Mouse (Mus musculus): ENCODE measurements around the gene Polr1c. TPM values are rescaled to one million over a fixed set of nuclear protein-coding genes. Genes with fewer than 3 reads are reported as not detected.
A peak's percentile ranks its signal among the peaks of the same experiment; 100 is the strongest.

Gene Polr1c
- polyA plus RNA-seq, 1 experiment from 2014 or later, result 90.4 TPM

DNA sequence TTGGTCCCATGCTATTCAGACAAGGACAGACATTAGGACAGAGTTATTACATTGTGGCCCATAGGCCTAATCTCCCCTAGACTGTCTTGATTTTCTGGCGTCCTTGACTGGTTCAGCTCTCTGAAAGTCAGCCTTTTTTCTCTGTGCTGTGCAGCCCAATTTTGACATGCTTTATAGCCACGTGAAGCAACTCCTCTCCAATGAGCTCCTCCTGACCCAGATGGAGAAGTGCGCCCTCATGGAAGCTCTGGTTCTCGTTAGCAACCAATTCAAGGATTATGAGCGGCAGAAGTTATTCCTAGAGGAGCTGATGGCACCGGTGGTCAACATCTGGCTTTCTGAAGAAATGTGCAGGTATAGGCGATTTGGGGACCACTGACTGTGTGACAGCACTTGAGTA lies 20.3 kb downstream of the Polr1c start:
- peaks cover 76% of the 10 kb centered on the region for H3K36me3 ChIP-seq (ENCODE audit: control insufficient read depth, insufficient read depth, low read length)
- no peaks in the 10 kb centered on the region for H3K4me1 ChIP-seq (replicated peaks; ENCODE audit: control insufficient read depth, insufficient read depth, low read length)
- ATAC-seq (replicated peaks; ENCODE audit: low FRiP score) (no peak), DNase-seq (ENCODE audit: low spot score) (no peak)
- no peak overlapping the region for H3K27ac ChIP-seq (ENCODE audit: low read depth, low read length)
- no peak overlapping the region for H3K9ac ChIP-seq (ENCODE audit: low read depth, low read length)
- no peak overlapping the region for H3K4me3 ChIP-seq (ENCODE audit: low read depth, low read length)
- 89% methylated on average over 7 of the region's 7 CpGs for WGBS
- no peaks in the 10 kb centered on the region for H3K9me3 ChIP-seq (ENCODE audit: control insufficient read depth, low read length)
- no peak overlapping the region for H3K4me2 ChIP-seq
- H3K27me3 ChIP-seq (replicated peaks; ENCODE audit: control insufficient read depth, insufficient read depth, low read length), result no peaks in the 10 kb centered on the region

GRCm38 (mm10) chr17:46221601-46222000 lies 26.3 kb downstream of the Polr1c start:
- no peak overlapping the region for H3K4me2 ChIP-seq
- H3K9ac ChIP-seq (ENCODE audit: low read depth, low read length), result no peak overlapping the region
- no peaks in the 10 kb centered on the region for H3K4me1 ChIP-seq (replicated peaks; ENCODE audit: control insufficient read depth, insufficient read depth, low read length)
- H3K27me3 ChIP-seq (replicated peaks; ENCODE audit: control insufficient read depth, insufficient read depth, low read length), result no peaks in the 10 kb centered on the region
- ATAC-seq (replicated peaks; ENCODE audit: low FRiP score) (no peak), DNase-seq (ENCODE audit: low spot score) (no peak)
- peaks cover 77% of the 10 kb centered on the region for H3K36me3 ChIP-seq (ENCODE audit: control insufficient read depth, insufficient read depth, low read length)
- H3K9me3 ChIP-seq (ENCODE audit: control insufficient read depth, low read length), result no peaks in the 10 kb centered on the region
- H3K27ac ChIP-seq (ENCODE audit: low read depth, low read length), result no peak overlapping the region
- H3K4me3 ChIP-seq (ENCODE audit: low read depth, low read length), result no peak overlapping the region
- 78% methylated on average over 3 of the region's 3 CpGs for WGBS

GRCm38 (mm10) chr17:46210550-46210949 lies 37.3 kb downstream of the Polr1c start:
- peaks cover 62% of the 10 kb centered on the region for H3K36me3 ChIP-seq (ENCODE audit: control insufficient read depth, insufficient read depth, low read length)
- WGBS, result 87% methylated on average over 3 of the region's 3 CpGs
- no peaks in the 10 kb centered on the region for H3K9me3 ChIP-seq (ENCODE audit: control insufficient read depth, low read length)
- H3K4me1 ChIP-seq (replicated peaks; ENCODE audit: control insufficient read depth, insufficient read depth, low read length), result no peaks in the 10 kb centered on the region
- DNase-seq (ENCODE audit: low spot score) (no peak), ATAC-seq (replicated peaks; ENCODE audit: low FRiP score) (no peak)
- H3K27ac ChIP-seq (ENCODE audit: low read depth, low read length), result no peak overlapping the region
- no peak overlapping the region for H3K4me3 ChIP-seq (ENCODE audit: low read depth, low read length)
- no peak overlapping the region for H3K9ac ChIP-seq (ENCODE audit: low read depth, low read length)
- H3K27me3 ChIP-seq (replicated peaks; ENCODE audit: control insufficient read depth, insufficient read depth, low read length), result no peaks in the 10 kb centered on the region
- no peak overlapping the region for H3K4me2 ChIP-seq

DNA sequence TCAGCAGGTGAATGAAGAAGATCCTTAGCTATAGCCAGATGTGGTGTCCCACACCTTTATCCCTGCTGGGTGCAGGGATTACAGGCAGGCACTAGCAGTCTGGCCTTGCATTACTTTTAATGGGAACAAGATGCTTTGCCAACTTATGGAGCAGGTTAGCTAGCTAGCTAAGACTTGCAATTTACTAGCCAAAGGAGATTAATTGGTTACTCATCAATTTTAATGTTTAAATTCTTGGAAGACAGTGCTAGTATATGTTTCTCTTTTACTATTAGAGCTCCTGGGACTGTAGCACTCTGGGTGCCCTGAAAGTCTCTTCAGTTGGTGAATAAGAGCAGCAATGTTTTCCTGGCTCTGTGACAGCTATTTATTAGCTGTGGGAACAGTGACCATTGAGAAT lies 41.2 kb downstream of the Polr1c start:
- no peak for ATAC-seq (replicated peaks; ENCODE audit: low FRiP score)
- DNase-seq (ENCODE audit: low spot score), result no peak
- no peak overlapping the region for H3K4me2 ChIP-seq
- H3K9me3 ChIP-seq (ENCODE audit: control insufficient read depth, low read length), result no peaks in the 10 kb centered on the region
- no peak overlapping the region for H3K27ac ChIP-seq (ENCODE audit: low read depth, low read length)
- H3K9ac ChIP-seq (ENCODE audit: low read depth, low read length), result no peak overlapping the region
- no peak overlapping the region for H3K4me3 ChIP-seq (ENCODE audit: low read depth, low read length)
- H3K36me3 ChIP-seq (ENCODE audit: control insufficient read depth, insufficient read depth, low read length), result peaks cover 46% of the 10 kb centered on the region
- no peaks in the 10 kb centered on the region for H3K27me3 ChIP-seq (replicated peaks; ENCODE audit: control insufficient read depth, insufficient read depth, low read length)
- H3K4me1 ChIP-seq (replicated peaks; ENCODE audit: control insufficient read depth, insufficient read depth, low read length), result peaks cover under 1% of the 10 kb centered on the region; the same call in 1 of the 2 replicates

DNA sequence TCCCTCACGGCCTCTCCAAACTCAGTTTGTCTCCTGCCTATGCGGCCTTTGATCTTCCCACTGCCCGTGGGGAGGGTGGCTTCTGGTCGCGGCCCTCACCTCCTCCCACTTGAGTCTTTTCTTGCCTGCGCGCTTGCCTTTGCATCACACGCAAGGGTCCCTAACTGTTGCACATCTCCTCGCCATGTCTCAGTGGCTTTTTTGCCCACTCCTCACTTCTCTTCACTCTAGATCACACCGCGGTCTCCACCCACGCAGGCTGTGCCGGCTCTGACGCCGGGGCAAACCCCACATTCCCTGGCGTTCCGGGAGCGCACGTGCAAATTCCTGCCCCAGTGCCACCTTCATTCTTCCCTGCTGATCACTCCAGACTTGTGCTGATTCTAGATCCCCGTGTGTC lies 44.8 kb downstream of the Polr1c start:
- H3K9me3 ChIP-seq (ENCODE audit: control insufficient read depth, low read length), result no peaks in the 10 kb centered on the region
- under 1% methylated on average over 20 of the region's 20 CpGs for WGBS

DNA sequence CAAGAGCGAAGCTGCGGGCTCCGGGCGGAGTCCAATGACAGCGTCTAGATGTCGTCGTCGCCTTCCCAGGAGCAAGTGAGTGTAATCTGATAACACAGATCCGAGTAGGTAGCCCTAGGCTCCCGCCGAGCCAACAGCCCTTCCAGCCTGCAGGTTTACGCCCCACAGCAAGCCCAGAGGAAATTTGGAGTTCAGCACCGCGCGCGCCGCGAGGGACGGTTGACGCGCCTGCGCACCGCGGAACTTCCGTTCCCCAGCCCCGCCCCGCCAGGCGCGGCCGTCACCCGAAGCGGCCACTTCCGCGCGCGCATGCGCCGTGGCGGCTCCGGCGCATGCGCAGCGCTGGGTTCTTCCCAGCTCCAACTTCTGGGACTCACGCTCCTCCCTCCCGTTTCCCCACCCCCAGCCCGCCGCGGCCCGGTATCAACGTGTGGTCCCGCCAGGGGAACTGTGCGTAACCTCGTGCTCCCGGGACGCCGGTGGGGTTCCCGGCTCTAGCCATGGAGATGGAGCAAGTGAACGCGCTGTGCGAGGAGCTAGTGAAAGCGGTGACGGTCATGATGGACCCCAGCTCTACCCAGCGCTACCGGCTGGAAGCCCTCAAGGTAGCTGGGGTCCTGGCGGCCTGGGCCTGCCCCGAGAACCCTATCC lies 45.3 kb downstream of the Polr1c start, which contains the start of the genes Polh and Xpo5:
TSS of gene Polh (minus strand) at position 225 of the 651 bp plus-strand sequence.
TSS of gene Xpo5 (plus strand) at position 362 of the 651 bp plus-strand sequence.
- H3K27ac ChIP-seq (ENCODE audit: low read depth, low read length), result peak within 1 kb of the TSS; percentile 94
- H3K4me1 ChIP-seq (replicated peaks; ENCODE audit: control insufficient read depth, insufficient read depth, low read length), result peaks cover 12% of the 10 kb centered on the region
- H3K4me2 ChIP-seq, result peak within 1 kb of the TSS; percentile 83
- ATAC-seq (replicated peaks; ENCODE audit: low FRiP score), result peak; percentile 96
- peak; percentile 93 for DNase-seq (ENCODE audit: low spot score)
- WGBS, result under 1% methylated on average over 66 of the region's 66 CpGs
- no peaks in the 10 kb centered on the region for H3K9me3 ChIP-seq (ENCODE audit: control insufficient read depth, low read length)
- peak within 1 kb of the TSS; percentile 91 for H3K4me3 ChIP-seq (ENCODE audit: low read depth, low read length)
- peaks cover 27% of the 10 kb centered on the region for H3K36me3 ChIP-seq (ENCODE audit: control insufficient read depth, insufficient read depth, low read length)
- H3K27me3 ChIP-seq (replicated peaks; ENCODE audit: control insufficient read depth, insufficient read depth, low read length), result no peaks in the 10 kb centered on the region
- H3K9ac ChIP-seq (ENCODE audit: low read depth, low read length), result peak within 1 kb of the TSS; percentile 88

More for the DNA sequence above, 44.8 kb downstream of the Polr1c start:
- Histone ChIP-seq H3K27ac (ENCODE audit: low read depth, low read length) (peak overlapping the region; percentile 94), H3K4me2 (peak overlapping the region; percentile 77), H3K9ac (ENCODE audit: low read depth, low read length) (peak overlapping the region; percentile 88), H3K36me3 (ENCODE audit: control insufficient read depth, insufficient read depth, low read length) (peaks cover 29% of the 10 kb centered on the region), H3K27me3 (replicated peaks; ENCODE audit: control insufficient read depth, insufficient read depth, low read length) (no peaks in the 10 kb centered on the region), H3K4me3 (ENCODE audit: low read depth, low read length) (peak overlapping the region; percentile 91), H3K4me1 (replicated peaks; ENCODE audit: control insufficient read depth, insufficient read depth, low read length) (peaks cover 12% of the 10 kb centered on the region)
- ATAC-seq (replicated peaks; ENCODE audit: low FRiP score) (no peak), DNase-seq (ENCODE audit: low spot score) (no peak)

- ATAC-seq (replicated peaks; ENCODE audit: low FRiP score) (no peak), DNase-seq (ENCODE audit: low spot score) (no peak)
- H3K4me2 ChIP-seq, result peak overlapping the region; percentile 83
- H3K27ac ChIP-seq (ENCODE audit: low read depth, low read length), result no peak overlapping the region
- H3K4me1 ChIP-seq (replicated peaks; ENCODE audit: control insufficient read depth, insufficient read depth, low read length), result peaks cover 12% of the 10 kb centered on the region
- WGBS, result 53% methylated on average over 6 of the region's 6 CpGs
- peak overlapping the region; percentile 25; the same call in 1 of the 2 replicates for H3K9ac ChIP-seq (ENCODE audit: low read depth, low read length)
- no peaks in the 10 kb centered on the region for H3K27me3 ChIP-seq (replicated peaks; ENCODE audit: control insufficient read depth, insufficient read depth, low read length)
- H3K9me3 ChIP-seq (ENCODE audit: control insufficient read depth, low read length), result no peaks in the 10 kb centered on the region
- H3K4me3 ChIP-seq (ENCODE audit: low read depth, low read length), result peak overlapping the region; percentile 91
- H3K36me3 ChIP-seq (ENCODE audit: control insufficient read depth, insufficient read depth, low read length), result peaks cover 24% of the 10 kb centered on the region
Measured at GRCm38 (mm10) chr17:46201151-46201550, 46.7 kb downstream of the Polr1c start.

Measured in liver, embryonic 11.5 days (tissue).